Mouse (Mus musculus) telencephalon, adult 2 months (tissue): ENCODE data around the gene Slc30a1.
A peak's percentile ranks its signal among the peaks of the same experiment; 100 is the strongest.

Experiments used
- DNase-seq: peaks from one replicate; pipeline ENCODE4 v3.0.0-alpha.2; 2011; ENCODE audit warnings: low read depth, low spot score

Gene Slc30a1

GRCm38 (mm10) chr1:191945341-191945740 lies 38.8 kb downstream of the Slc30a1 start:
- DNase-seq: no peak

GRCm38 (mm10) chr1:191945756-191946155 lies 39.2 kb downstream of the Slc30a1 start:
- no peak for DNase-seq

- no peak for DNase-seq
Observed at GRCm38 (mm10) chr1:191946261-191946660, 39.7 kb downstream of the Slc30a1 start.

- no peak for DNase-seq
Observed at GRCm38 (mm10) chr1:191946835-191947234, 40.3 kb downstream of the Slc30a1 start.

GRCm38 (mm10) chr1:191947796-191948195 lies 41.2 kb downstream of the Slc30a1 start:
- DNase-seq: no peak

- DNase-seq: no peak
Observed at GRCm38 (mm10) chr1:191948600-191948999, 42.0 kb downstream of the Slc30a1 start.

GRCm38 (mm10) chr1:191950611-191951010 lies 44.0 kb downstream of the Slc30a1 start:
- DNase-seq: peak; percentile 68

GRCm38 (mm10) chr1:191952733-191953335 lies 46.3 kb downstream of the Slc30a1 start:
- DNase-seq: peak; percentile 93

GRCm38 (mm10) chr1:191955101-191955500 lies 48.5 kb downstream of the Slc30a1 start:
- DNase-seq: no peak

- no peak for DNase-seq
Observed at GRCm38 (mm10) chr1:191956261-191956660, 49.7 kb downstream of the Slc30a1 start.

GRCm38 (mm10) chr1:191956871-191957270 lies 50.3 kb downstream of the Slc30a1 start:
- DNase-seq: no peak

GRCm38 (mm10) chr1:191957321-191957720 lies 50.8 kb downstream of the Slc30a1 start:
- no peak for DNase-seq

- no peak for DNase-seq
Observed at GRCm38 (mm10) chr1:191960946-191961345, 54.4 kb downstream of the Slc30a1 start.
